Mouse (Mus musculus): ENCODE results near the gene Rapgef5.

Rapgef5 gene

DNA sequence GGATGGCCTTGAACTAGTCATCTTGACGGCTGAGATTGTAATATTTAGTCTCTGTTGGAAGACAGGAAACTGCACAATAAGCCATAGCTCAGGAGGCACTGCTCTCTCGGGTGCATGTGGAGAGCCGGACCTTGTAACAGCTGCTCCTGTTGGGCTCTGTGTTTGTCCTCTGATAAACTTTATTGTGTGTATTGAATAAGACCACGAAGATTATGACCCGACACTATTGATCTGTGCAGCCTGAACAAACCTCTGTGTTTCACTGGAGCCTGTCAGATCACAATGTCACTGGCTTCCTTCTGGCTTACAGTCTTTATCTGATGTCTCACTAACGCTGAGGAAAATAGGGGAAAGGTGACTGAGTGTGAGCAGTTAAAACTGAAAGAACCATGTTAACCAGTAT, 205.5 kb downstream of the Rapgef5 start:
- no peak for DNase-seq

DNA sequence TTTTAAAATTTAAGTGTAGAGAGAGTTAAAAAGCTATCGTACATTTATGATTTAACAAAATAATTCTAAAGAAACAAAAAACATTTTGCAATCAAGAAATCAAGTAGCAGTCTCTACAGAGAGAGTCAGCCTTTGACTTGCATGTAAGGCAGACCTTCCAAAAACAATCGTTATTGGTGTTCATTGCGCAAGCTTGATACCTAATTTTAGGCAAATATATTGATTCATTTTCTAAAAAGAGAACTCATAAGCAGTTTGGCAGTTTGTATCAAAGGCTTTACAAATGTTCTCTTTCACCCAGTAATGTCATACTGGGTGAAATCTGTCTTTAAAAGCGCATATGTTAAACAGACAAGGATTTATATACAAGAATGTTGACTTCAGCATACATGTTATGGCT, 208.7 kb downstream of the Rapgef5 start:
- DNase-seq, result no peak

DNA sequence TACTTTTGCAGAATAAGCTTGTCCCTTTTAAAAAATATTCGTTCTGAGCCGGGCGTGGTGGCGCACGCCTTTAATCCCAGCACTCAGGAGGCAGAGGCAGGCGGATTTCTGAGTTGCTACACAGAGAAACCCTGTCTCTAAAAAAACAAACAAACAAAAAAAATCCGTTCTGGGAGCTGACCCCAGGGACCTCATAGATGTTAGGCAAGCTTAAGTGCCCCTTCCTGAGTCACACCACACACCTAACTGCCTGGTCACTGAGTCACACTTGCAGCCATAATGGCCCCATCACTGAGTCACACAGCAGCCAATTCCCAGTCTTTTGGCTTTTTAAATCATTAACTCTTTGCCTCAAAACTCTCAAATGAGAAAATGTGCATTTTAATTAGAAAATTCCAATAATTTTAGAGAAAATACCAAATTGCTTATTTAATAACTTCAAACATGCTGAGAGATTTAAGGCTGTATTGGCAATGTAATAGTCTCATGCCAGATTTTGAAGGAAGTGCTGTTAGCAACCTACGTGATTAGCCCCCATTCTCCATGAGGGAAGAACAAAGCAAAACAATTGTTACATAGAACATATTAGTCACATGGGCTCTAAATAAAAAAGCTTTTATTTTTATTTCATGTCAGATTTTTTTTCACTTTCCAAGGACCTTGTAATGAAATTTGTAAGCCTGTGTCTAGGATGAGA, 211.3 kb downstream of the Rapgef5 start:
- no peak for DNase-seq

DNA sequence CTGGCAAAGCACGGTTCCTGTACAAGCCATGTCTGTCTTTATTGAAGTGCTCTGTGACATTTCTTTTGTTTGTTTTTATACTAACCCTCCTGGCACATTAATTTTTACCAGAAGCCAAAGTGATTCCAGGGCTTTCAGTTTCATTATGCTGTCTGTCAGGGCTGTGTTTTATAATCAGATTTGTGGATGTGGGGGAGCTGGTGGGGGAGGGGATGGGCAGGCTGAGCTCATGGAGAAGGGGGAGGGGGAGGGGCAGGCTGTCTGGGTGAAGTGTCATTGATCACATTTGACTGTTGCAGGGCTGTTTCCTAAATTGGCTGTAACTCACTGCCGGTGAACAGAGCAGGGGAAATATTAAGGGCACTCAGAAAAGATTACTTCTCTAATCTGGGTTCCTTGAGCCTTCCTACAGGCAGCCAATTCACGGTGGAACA, 211.9 kb downstream of the Rapgef5 start:
- DNase-seq, result peak; percentile 66 to 69

DNA sequence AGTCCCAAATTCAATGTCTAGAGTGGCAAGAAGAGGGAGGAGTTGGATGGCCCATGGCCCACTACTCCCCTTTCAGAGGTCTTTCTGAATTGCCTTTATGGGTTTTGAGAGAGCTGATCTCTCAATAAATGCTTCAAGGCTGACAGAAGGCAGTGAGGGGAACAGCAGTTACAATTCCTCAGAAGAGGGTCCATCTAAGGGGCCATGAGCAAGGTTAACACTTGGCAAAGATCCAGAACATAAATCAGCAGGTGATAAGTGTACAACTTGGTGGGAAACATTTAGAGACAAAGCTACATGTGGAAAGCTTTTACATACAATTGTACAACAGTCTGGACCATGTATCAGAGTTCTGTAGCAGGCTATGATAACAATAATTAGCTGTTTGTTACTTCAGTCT, 217.3 kb downstream of the Rapgef5 start:
- no peak for DNase-seq

GRCm38 (mm10) chr12:117736130-117736529, 219.9 kb downstream of the Rapgef5 start:
- no peak for DNase-seq

DNA sequence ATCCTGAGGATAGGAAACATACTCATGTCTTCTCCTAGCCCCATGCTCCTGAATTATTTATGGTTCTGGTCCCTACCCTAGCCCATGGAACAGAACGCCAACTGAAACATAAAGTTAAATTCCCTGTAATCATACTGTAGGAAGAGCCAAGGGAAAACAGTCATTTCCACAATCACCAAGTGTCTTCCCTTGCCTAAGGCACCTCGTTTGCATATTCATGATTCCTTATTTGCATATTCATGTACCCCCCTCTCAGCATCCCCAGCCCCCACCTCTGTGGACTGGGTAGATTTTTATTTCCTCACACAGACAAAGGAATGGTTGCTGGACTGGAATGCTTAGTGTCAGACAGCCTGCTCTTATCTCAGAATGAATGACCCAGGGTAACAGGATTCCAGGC, 220.6 kb downstream of the Rapgef5 start:
- DNase-seq, result no peak

DNA sequence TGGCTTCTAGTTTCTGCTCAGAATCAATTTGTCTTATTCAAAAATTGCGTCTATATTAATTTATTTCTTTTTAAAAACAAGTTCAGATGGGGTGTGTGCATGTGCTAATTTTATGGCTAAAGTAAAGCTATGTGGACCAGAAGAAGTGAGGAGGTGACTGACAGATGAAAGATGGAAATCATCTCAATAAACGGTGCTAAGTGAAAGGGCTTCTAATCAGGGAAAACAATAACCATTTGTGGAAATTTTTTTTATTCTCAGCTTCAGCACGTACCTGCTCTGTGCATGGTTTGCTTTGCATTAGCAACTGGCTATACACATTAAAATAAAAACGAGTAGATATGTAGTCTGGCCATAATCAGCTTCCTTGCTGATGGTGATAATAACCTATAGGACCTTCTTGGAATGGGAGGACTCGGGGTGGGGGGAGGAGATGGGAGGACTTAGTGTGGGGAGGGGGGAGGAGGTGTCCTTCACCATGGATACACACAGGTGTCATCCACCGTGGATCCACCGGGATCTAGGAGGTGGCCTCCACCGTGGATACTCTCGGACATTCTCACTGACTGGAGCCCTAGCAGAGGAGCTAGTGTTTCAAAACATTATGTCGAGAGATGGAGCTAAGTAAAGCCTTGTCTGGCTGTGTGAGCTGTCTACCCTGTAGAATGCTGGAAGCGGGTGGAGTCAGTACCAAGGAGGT, 221.2 kb downstream of the Rapgef5 start:
- no peak for DNase-seq

- DNase-seq, result no peak
Measured at GRCm38 (mm10) chr12:117742487-117742886, 226.2 kb downstream of the Rapgef5 start.

- DNase-seq, result no peak
Measured at GRCm38 (mm10) chr12:117744580-117745483, 228.6 kb downstream of the Rapgef5 start.

- no peak for DNase-seq
Measured at GRCm38 (mm10) chr12:117746611-117747010, 230.3 kb downstream of the Rapgef5 start.

- no peak for DNase-seq
Measured at GRCm38 (mm10) chr12:117751045-117751444, 234.8 kb downstream of the Rapgef5 start.

DNA sequence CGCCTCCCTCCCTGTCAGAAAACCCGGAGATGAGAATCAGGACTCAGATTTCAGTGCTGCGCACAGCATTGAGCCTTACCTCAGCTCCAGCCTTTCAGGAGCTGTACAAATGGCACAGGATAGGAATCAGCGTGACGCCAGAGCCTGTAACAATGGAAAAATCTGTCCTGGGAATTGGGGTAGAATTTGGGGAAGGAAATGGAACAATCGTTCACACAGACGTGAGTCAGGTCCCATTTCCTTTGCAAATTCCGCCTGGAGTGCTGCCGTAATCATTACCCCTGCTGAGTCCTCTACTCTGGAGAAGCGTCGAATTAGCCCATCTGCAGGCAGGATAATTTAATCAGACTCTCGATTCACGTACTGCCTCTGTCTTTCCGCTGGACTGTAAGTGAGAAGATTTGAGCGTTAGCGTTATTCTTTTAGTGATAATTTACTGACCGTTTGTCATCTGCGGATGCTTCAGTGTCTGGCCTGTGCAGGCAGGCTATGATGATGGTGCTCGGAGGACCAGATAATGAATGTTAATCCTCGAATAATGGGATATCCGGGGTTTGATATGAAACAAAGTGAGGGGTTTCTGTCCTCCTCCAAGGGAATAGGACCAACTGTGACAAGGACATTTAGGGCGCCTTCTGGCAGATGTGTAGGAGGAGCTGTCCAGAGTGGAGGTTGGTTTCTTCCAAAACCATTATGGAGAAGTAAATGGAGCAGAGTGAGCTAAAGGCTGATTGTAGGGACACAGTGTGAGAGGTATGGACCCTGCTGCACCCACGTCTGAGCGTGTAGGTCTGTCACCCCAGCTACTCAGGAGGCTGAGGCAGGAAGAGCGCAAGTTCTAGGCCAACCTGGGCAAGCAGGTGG, 235.5 kb downstream of the Rapgef5 start:
- peak; percentile 53 to 74 for DNase-seq

DNA sequence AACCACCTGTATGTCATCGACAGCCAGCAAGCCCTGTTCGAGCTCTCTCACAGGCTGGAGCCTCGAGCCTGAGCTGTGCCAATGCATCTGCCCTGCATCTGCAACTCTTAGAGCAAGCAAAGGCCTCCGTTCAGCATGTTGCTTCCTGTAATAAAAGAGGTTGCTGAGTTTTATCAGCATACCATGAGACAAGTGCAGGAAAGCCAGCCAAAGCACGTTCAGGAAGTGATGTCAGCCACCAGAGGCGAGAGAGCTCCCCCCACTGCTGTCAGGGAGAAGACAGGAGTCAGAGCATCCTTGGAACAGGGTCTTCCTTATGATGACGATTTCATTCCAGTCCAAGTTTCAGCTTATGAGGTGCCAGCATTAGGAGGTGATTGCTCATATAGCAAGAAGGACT, 239.7 kb downstream of the Rapgef5 start:
- peak; percentile 38 to 43 for DNase-seq

GRCm38 (mm10) chr12:117760373-117760772, 244.1 kb downstream of the Rapgef5 start:
- DNase-seq, result no peak

DNA sequence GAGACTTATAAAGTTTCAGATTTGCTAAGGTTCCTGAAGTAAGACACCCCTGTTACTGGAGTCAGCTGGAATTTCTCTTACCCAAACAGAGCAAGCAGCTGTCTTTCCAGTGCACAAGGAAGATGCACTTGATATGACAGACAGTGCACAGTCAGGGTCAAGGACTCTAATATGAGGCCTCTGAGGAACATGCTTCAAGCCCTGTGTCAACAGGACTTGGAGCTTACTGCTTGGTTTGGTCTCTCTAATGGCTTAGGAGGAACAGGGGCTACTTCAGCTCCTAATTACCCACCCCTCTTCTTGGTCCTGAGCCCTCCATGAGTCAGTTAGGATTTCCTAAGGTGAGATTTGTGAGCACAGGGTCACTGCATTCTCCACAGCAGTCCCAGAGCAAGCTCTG, 244.6 kb downstream of the Rapgef5 start:
- DNase-seq, result no peak

DNA sequence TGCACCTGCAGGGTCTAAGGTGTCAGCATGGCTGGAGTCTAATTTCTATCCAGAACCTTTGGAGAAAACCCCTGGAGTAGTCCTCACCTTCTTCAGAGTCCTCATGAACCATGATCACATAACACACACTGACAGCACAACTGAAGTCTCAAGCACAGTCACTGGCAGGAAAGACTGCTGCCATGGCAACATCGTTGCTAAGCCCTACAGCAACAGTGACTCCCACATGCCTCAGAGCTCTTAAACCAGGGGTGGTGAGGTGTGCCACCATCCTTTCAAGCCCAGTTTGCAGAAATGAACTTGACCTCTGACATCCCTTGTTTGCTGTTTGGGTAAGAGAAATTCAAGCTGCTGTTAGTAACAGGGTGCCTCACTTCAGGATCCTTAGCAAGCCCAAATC, 245.4 kb downstream of the Rapgef5 start:
- DNase-seq, result peak; percentile 26 to 54

DNA sequence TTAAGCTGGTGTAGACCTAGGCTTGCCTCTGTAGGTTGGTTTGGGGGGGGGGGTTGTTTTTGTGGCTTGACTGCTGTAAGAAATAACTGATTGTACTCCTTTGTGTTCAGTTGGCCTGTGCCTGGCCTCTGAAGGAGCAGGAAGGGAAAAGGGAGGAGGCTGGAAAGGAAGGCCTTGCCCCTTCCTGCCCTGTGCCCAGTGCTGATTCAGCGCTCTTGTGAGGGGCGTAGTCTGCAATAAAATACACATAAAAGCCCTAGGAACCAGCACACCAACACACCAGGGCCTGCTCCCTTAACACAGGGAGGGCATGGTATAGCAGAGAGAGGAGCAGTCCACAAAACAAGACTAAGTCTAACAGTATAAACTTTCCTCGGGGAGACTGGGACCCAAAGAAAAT, 247.0 kb downstream of the Rapgef5 start:
- DNase-seq, result peak; percentile 56 to 74

- DNase-seq, result peak; percentile 77 to 88
Measured at GRCm38 (mm10) chr12:117764839-117765238, 248.6 kb downstream of the Rapgef5 start.

GRCm38 (mm10) chr12:117769113-117769512, 252.8 kb downstream of the Rapgef5 start:
- peak; percentile 69 to 88 for DNase-seq

GRCm38 (mm10) chr12:117770211-117770610, 253.9 kb downstream of the Rapgef5 start:
- no peak for DNase-seq

DNA sequence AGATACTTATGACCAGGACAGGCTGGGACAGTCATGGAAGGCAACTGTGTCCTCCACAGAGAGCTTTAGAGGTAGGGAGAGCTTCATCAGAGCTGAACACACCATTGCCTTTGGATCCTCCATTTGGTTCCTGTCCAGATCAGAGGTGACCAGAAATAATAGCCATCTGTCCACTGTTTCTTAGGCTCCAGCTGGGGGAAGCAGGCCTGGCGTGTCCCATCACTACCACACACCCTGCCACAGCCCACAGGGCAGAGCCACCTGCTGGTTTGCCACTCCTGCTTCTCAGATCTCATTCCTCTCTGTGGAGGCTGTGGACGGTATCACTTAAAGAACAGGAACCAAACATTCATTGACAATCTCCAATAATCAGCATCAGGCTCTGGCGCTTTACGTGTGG, 254.9 kb downstream of the Rapgef5 start:
- DNase-seq, result no peak

All from kidney, postnatal 25 days (tissue).